Mouse (Mus musculus) CH12.LX (cell line): Measurements from ENCODE around the gene Tuba8. TPM values are rescaled to one million over a fixed set of nuclear protein-coding genes. Genes with fewer than 3 reads are reported as not detected.
A peak's percentile ranks its signal among the peaks of the same experiment; 100 is the strongest.

Experiments
- DNase-seq: peaks from one replicate; pipeline ENCODE4 v3.0.0-alpha.2; 2013; ENCODE audit errors: extremely low read depth
- H3K27ac ChIP-seq: 2 replicates; pipeline ENCODE4 v1.5.1; 2012; ENCODE audit warnings: low read depth, mild to moderate bottlenecking, control low read depth, moderate library complexity; ENCODE audit not compliant: insufficient read depth
- H3K27me3 ChIP-seq: replicated peaks from 2 replicates; pipeline ENCODE3; 2012; ENCODE audit warnings: inconsistent platforms
- H3K36me3 ChIP-seq, 2 experiments: replicated peaks in 1 of 2; 2 replicates each; pipeline versions ENCODE3 to v1.6.1; 2012; ENCODE audit warnings: inconsistent platforms in 1 of 2, low read length in 1 of 2, mild to moderate bottlenecking in 1 of 2, mixed read lengths in 1 of 2, moderate library complexity in 1 of 2; ENCODE audit not compliant: control insufficient read depth in 1 of 2, insufficient read depth in 1 of 2
- H3K4me1 ChIP-seq, 2 experiments: 2 replicates each; pipeline ENCODE4 v1.6.1; 2012; ENCODE audit warnings: inconsistent platforms in 1 of 2, moderate library complexity in 1 of 2; ENCODE audit not compliant: insufficient read depth in 2 of 2, control insufficient read depth in 1 of 2
- H3K4me2 ChIP-seq: 2 replicates; pipeline ENCODE4 v1.6.1; 2012; ENCODE audit warnings: low read depth, mild to moderate bottlenecking, control low read depth; ENCODE audit not compliant: poor library complexity, insufficient read depth, severe bottlenecking
- H3K4me3 ChIP-seq, 3 experiments: fragments of 150-350 bp in 1 of 3; sonication (generic) in 1 of 3; replicated peaks in 1 of 3; 2 replicates each; pipeline versions ENCODE3 to v1.5.1; 2011 to 2012; ENCODE audit warnings: low read depth in 2 of 3, low read length in 2 of 3, mild to moderate bottlenecking in 2 of 3, moderate library complexity in 2 of 3, control low read depth in 1 of 3, improper control_type of control experiment in 1 of 3, inconsistent platforms in 1 of 3, mixed read lengths in 1 of 3; ENCODE audit not compliant: poor library complexity in 1 of 3
- H3K79me2 ChIP-seq: replicated peaks from 2 replicates; pipeline ENCODE4 v1.6.1; 2012; ENCODE audit warnings: mild to moderate bottlenecking, moderate library complexity; ENCODE audit not compliant: control insufficient read depth, poor library complexity, insufficient read depth, severe bottlenecking; ENCODE audit errors: extremely low read depth
- H3K9ac ChIP-seq: 2 replicates; pipeline ENCODE4 v1.6.1; 2012; ENCODE audit warnings: low read depth, mild to moderate bottlenecking, control low read depth, moderate library complexity; ENCODE audit not compliant: insufficient read depth
- H3K9me3 ChIP-seq: replicated peaks from 2 replicates; pipeline ENCODE3; 2012; ENCODE audit warnings: low read length, inconsistent platforms, mixed read lengths
- BHLHE40 ChIP-seq: IDR thresholded peaks from 2 replicates; pipeline ENCODE4 v1.6.1; 2011; ENCODE audit warnings: mild to moderate bottlenecking, low read depth, low read length, improper control_type of control experiment
- CHD2 ChIP-seq: IDR thresholded peaks from 2 replicates; pipeline ENCODE4 v1.6.1; 2011; ENCODE audit warnings: low read length, improper control_type of control experiment
- CTCF ChIP-seq, 2 experiments: IDR thresholded peaks in 1 of 2; conservative IDR thresholded peaks in 1 of 2; 2 replicates each; pipeline ENCODE4 v1.5.1; 2011 to 2012; ENCODE audit warnings: low read depth in 2 of 2, low read length in 2 of 2, improper control_type of control experiment in 1 of 2, inconsistent platforms in 1 of 2, mild to moderate bottlenecking in 1 of 2, moderate library complexity in 1 of 2
- EP300 ChIP-seq: IDR thresholded peaks from 2 replicates; pipeline ENCODE4 v1.6.1; 2011; ENCODE audit warnings: low read length, improper control_type of control experiment
- ETS1 ChIP-seq: conservative IDR thresholded peaks from 2 replicates; pipeline ENCODE4 v1.6.1; 2012; ENCODE audit warnings: low read depth, mild to moderate bottlenecking, inconsistent platforms, low read length, improper control_type of control experiment, moderate library complexity
- GABPA ChIP-seq: IDR thresholded peaks from 2 replicates; pipeline ENCODE4 v1.6.1; 2012; ENCODE audit warnings: low read depth, low read length, improper control_type of control experiment, inconsistent platforms; ENCODE audit not compliant: insufficient replicate concordance
- IRF4 ChIP-seq: IDR thresholded peaks from 2 replicates; pipeline ENCODE4 v1.6.1; 2014; ENCODE audit warnings: low read depth, mild to moderate bottlenecking, inconsistent platforms, low read length, improper control_type of control experiment
- KAT2A ChIP-seq: IDR thresholded peaks from 2 replicates; pipeline ENCODE4 v1.6.1; 2012; ENCODE audit warnings: low read length, improper control_type of control experiment, inconsistent platforms; ENCODE audit not compliant: insufficient replicate concordance
- MAFK ChIP-seq: IDR thresholded peaks from 2 replicates; pipeline ENCODE4 v1.6.1; 2011; ENCODE audit warnings: low read length, improper control_type of control experiment; ENCODE audit not compliant: insufficient replicate concordance
- MAX ChIP-seq: IDR thresholded peaks from 2 replicates; pipeline ENCODE4 v1.6.1; 2011; ENCODE audit warnings: low read length, improper control_type of control experiment
- MEF2A ChIP-seq: IDR thresholded peaks from 2 replicates; pipeline ENCODE4 v1.6.1; 2014; ENCODE audit warnings: low read depth, mild to moderate bottlenecking, inconsistent platforms, low read length, improper control_type of control experiment, borderline replicate concordance
- MXI1 ChIP-seq: IDR thresholded peaks from 2 replicates; pipeline ENCODE4 v1.6.1; 2011; ENCODE audit warnings: mild to moderate bottlenecking, low read depth, low read length, improper control_type of control experiment
- MYC ChIP-seq: IDR thresholded peaks from 2 replicates; pipeline ENCODE4 v1.6.1; 2011; ENCODE audit warnings: low read depth, mild to moderate bottlenecking, improper control_type of control experiment, low read length
- PAX5 ChIP-seq: IDR thresholded peaks from 2 replicates; pipeline ENCODE4 v1.6.1; 2012; ENCODE audit warnings: low read length, inconsistent platforms, mixed read lengths
- POLR2A ChIP-seq: IDR thresholded peaks from 2 replicates; pipeline ENCODE4 v1.6.1; 2011; ENCODE audit warnings: low read depth, mild to moderate bottlenecking, improper control_type of control experiment, low read length
- RAD21 ChIP-seq: IDR thresholded peaks from 2 replicates; pipeline ENCODE4 v1.6.1; 2011; ENCODE audit warnings: low read depth, mild to moderate bottlenecking, low read length, improper control_type of control experiment, moderate library complexity
- SIN3A ChIP-seq: IDR thresholded peaks from 2 replicates; pipeline ENCODE4 v1.6.1; 2012; ENCODE audit warnings: low read length, improper control_type of control experiment, inconsistent platforms
- TBP ChIP-seq: conservative IDR thresholded peaks from 2 replicates; pipeline ENCODE4 v1.6.1; 2011; ENCODE audit warnings: low read depth, low read length, improper control_type of control experiment
- TCF12 ChIP-seq: IDR thresholded peaks from 2 replicates; pipeline ENCODE4 v1.6.1; 2014; ENCODE audit warnings: low read depth, mild to moderate bottlenecking, inconsistent platforms, low read length, improper control_type of control experiment
- UBTF ChIP-seq: IDR thresholded peaks from 2 replicates; pipeline ENCODE4 v1.6.1; 2012; ENCODE audit warnings: low read depth, mild to moderate bottlenecking, inconsistent platforms, low read length, improper control_type of control experiment, moderate library complexity
- USF1 ChIP-seq: IDR thresholded peaks from 2 replicates; pipeline ENCODE4 v1.6.1; 2014; ENCODE audit warnings: low read depth, mild to moderate bottlenecking, inconsistent platforms, low read length, improper control_type of control experiment
- USF2 ChIP-seq: conservative IDR thresholded peaks from 2 replicates; pipeline ENCODE4 v1.6.1; 2011; ENCODE audit warnings: low read depth, low read length, improper control_type of control experiment
- ZC3H11A ChIP-seq: IDR thresholded peaks from 2 replicates; pipeline ENCODE4 v1.6.1; 2012; ENCODE audit warnings: low read depth, mild to moderate bottlenecking, inconsistent platforms, low read length, improper control_type of control experiment
- ZKSCAN1 ChIP-seq: IDR thresholded peaks from 2 replicates; pipeline ENCODE4 v1.6.1; 2012; ENCODE audit warnings: low read depth, inconsistent platforms, low read length, improper control_type of control experiment, borderline replicate concordance
- ZMIZ1 ChIP-seq: IDR thresholded peaks from 2 replicates; pipeline ENCODE4 v1.6.1; 2012; ENCODE audit warnings: low read depth, mild to moderate bottlenecking, inconsistent platforms, low read length, improper control_type of control experiment
- ZNF384 ChIP-seq: IDR thresholded peaks from 2 replicates; pipeline ENCODE4 v1.6.1; 2012; ENCODE audit warnings: low read depth, low read length, improper control_type of control experiment, inconsistent platforms
- dilution Hi-C: fragments of 300-500 bp; cut with MboI; formaldehyde crosslinking; loops from 2 replicates; pipeline ENCODE4 v1.14.3; 2020; ENCODE audit warnings: low sequenced_read_pairs; ENCODE audit not compliant: extremely low pct_unique_long_range_greater_than_20kb, extremely low pct_ligation_motif_present
- in situ Hi-C: fragments of 300-500 bp; cut with MboI; formaldehyde crosslinking; loops from 3 replicates; pipeline ENCODE4 v1.14.3; 2019; ENCODE audit warnings: low sequenced_read_pairs, low pct_ligation_motif_present, low pct_unique_long_range_greater_than_20kb, mixed read lengths
- polyA plus RNA-seq: library from polyadenylated mRNA; unstranded; fragments of >175 nt; gene quantifications from 2 replicates; pipeline ENCODE4 v1.2.1, GENCODE M21; 2012; ENCODE audit warnings: low read depth; ENCODE audit not compliant: insufficient read length
- total RNA-seq, 2 experiments: library from RNA; depleted of rRNA; stranded (reverse); fragments of 300-350 nt in 1 of 2; fragments of >200 nt in 1 of 2; gene quantifications; 2 replicates each; pipeline ENCODE4 v1.2.3; 2012 to 2014

Tuba8 gene
- total and polyA plus RNA-seq, 3 experiments = not detected

- Histone ChIP-seq H3K36me3 (peaks cover 0 to 7% of the 10 kb centered on the region in 2 experiments), H3K9ac (no peak overlapping the region), H3K4me2 (no peak overlapping the region), H3K4me3 (no peak overlapping the region), H3K9me3 (peaks cover 7% of the 10 kb centered on the region), H3K27me3 (no peaks in the 10 kb centered on the region), H3K27ac (peak overlapping the region; percentile 47; the same call in 1 of the 2 replicates), H3K4me1 (peaks cover 12 to 54% of the 10 kb centered on the region in 2 experiments), H3K79me2 (no peaks in the 10 kb centered on the region)
- in situ Hi-C loops (no loop called here), dilution Hi-C loops (no loop called here)
- DNase-seq = peak; percentile 58
- TF ChIP-seq UBTF (no peak), ZC3H11A (no peak), ETS1 (peak; percentile 57), ZKSCAN1 (no peak), CHD2 (no peak), USF1 (no peak), MYC (no peak), EP300 (no peak), BHLHE40 (no peak), ZNF384 (peak; percentile 46; the same call in 1 of the 2 replicates), TBP (no peak), MAFK (no peak), USF2 (no peak), MEF2A (peak; percentile 77), GABPA (no peak), MAX (no peak), CTCF (conservative IDR thresholded peaks at IDR 0.05 in 1 of 2, IDR thresholded peaks at IDR 0.05 in 1 of 2; ENCODE audit: low read depth in 2 of 2, low read length in 2 of 2) (no peak), SIN3A (no peak), RAD21 (no peak)
Observed at GRCm38 (mm10) chr6:121224067-121224466, 13.6 kb downstream of the Tuba8 start.

- Histone ChIP-seq H3K4me2 (no peak overlapping the region), H3K9ac (no peak overlapping the region)
Observed at GRCm38 (mm10) chr6:121224993-121225392, 14.5 kb downstream of the Tuba8 start.

More at GRCm38 (mm10) chr6:121224993-121225392, 14.5 kb downstream of the Tuba8 start:
- no peak for TF ChIP-seq ZKSCAN1
- TF ChIP-seq POLR2A = no peak
- TF ChIP-seq TCF12 = no peak
- TF ChIP-seq EP300 = no peak
- no peak for TF ChIP-seq ZMIZ1
- TF ChIP-seq KAT2A = no peak
- no peak for TF ChIP-seq TBP
- no peak for TF ChIP-seq PAX5
- TF ChIP-seq IRF4 = no peak
- TF ChIP-seq UBTF = no peak
- TF ChIP-seq MXI1 = no peak
- peaks cover 12 to 59% of the 10 kb centered on the region in 2 experiments for H3K4me1 ChIP-seq
- H3K36me3 ChIP-seq = peaks cover 0 to 7% of the 10 kb centered on the region in 2 experiments
- no peak overlapping the region for H3K4me3 ChIP-seq
- no peaks in the 10 kb centered on the region for H3K27me3 ChIP-seq
- peak; percentile 29 for DNase-seq
- H3K79me2 ChIP-seq = no peaks in the 10 kb centered on the region
- H3K9me3 ChIP-seq = peaks cover 7% of the 10 kb centered on the region
- dilution Hi-C loops (no loop called here), in situ Hi-C loops (no loop called here)
- no peak overlapping the region for H3K27ac ChIP-seq
